Mouse (Mus musculus): Measurements from ENCODE around the gene Dhx40.

DNA sequence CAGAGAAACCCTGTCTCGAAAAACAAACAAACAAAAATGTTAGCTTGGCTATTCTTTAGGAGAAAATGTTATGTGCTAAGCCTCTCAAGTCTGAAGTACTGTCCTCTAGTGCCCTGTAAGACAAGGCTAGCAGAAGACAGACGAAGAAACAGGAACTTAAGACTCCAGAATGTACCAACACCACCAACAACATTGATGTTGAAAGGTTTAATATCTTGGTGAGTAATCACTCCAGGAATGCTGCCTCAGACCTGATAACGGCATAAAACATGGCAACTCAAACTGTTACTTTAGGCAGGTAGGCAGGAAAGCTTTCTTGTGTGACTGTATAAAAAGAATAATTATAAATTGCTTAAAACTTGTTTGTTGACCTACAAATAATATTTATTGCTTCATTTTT, 83.5 kb downstream of the Dhx40 start:
- TF ChIP-seq USF1 (IDR thresholded peaks at IDR 0.05; ENCODE audit: low read depth) (no peak), CTCF (IDR thresholded peaks at IDR 0.05; ENCODE audit: control insufficient read depth, insufficient read depth, insufficient read length) (no peak), CEBPB (IDR thresholded peaks at IDR 0.05; ENCODE audit: low read depth) (no peak)

Data from C2C12 (cell line).